Mouse (Mus musculus): ENCODE measurements around the gene Eea1.

GRCm38 (mm10) chr10:96090388-96090787, 149.9 kb downstream of the Eea1 start:
- TF ChIP-seq CTCF (IDR thresholded peaks at IDR 0.05; ENCODE audit: extremely low read depth, insufficient read depth, insufficient read length, insufficient replicate concordance) (no peak), POLR2A (IDR thresholded peaks at IDR 0.05; ENCODE audit: low read depth, low read length) (no peak)
